Mouse (Mus musculus) thymus, adult 2 months (tissue): Measurements from ENCODE around the gene Hoxc11. TPM values are rescaled to one million over a fixed set of nuclear protein-coding genes. Genes with fewer than 3 reads are reported as not detected.

Source experiments
- DNase-seq: peaks from one replicate; pipeline ENCODE4 v3.0.0; 2021
- H3K27ac ChIP-seq: fragments of 200-500 bp; 2 replicates; pipeline ENCODE4 v1.5.1; 2012; ENCODE audit warnings: low read length, control low read depth; ENCODE audit not compliant: control insufficient read depth, insufficient read depth
- H3K27me3 ChIP-seq: fragments of 200-500 bp; 2 replicates; pipeline ENCODE4 v1.6.1; 2012; ENCODE audit warnings: mild to moderate bottlenecking, low read length, moderate library complexity, mixed read lengths; ENCODE audit not compliant: control insufficient read depth, insufficient read depth
- H3K36me3 ChIP-seq: fragments of 200-500 bp; 2 replicates; pipeline ENCODE4 v1.6.1; 2012; ENCODE audit warnings: mild to moderate bottlenecking, low read length, moderate library complexity; ENCODE audit not compliant: control insufficient read depth, insufficient read depth
- H3K4me1 ChIP-seq: fragments of 200-500 bp; replicated peaks from 2 replicates; pipeline ENCODE4 v1.6.1; 2012; ENCODE audit warnings: low read length; ENCODE audit not compliant: control insufficient read depth, insufficient read depth
- H3K4me3 ChIP-seq: fragments of 200-500 bp; 2 replicates; pipeline ENCODE4 v1.5.1; 2012; ENCODE audit warnings: mild to moderate bottlenecking, low read length, control low read depth, moderate library complexity; ENCODE audit not compliant: control insufficient read depth, insufficient read depth
- CTCF ChIP-seq: fragments of 200-500 bp; IDR thresholded peaks from 2 replicates; pipeline ENCODE4 v1.5.1; 2012; ENCODE audit warnings: mild to moderate bottlenecking, control low read depth, low read length, moderate library complexity, borderline replicate concordance; ENCODE audit not compliant: control insufficient read depth, poor library complexity, insufficient read depth; ENCODE audit errors: extremely low read depth
- POLR2A ChIP-seq: fragments of 200-500 bp; IDR thresholded peaks from 2 replicates; pipeline ENCODE4 v1.6.1; 2012; ENCODE audit warnings: mild to moderate bottlenecking, low read length, control low read depth, moderate library complexity; ENCODE audit not compliant: control insufficient read depth, poor library complexity, insufficient read depth; ENCODE audit errors: extremely low read depth
- WGBS: fragments of 180-500 bp; shearing (Covaris S2); methylation state at CpG from one replicate; pipeline ENCODE4 v1.1.7; 2018; 5-methylcytosine and 5-hydroxymethylcytosine counted together
- polyA plus RNA-seq: library from polyadenylated mRNA; depleted of rRNA; stranded (reverse); fragments of >200 nt; gene quantifications from 2 replicates; pipeline ENCODE4 v1.2.3, GENCODE M21; 2012

The Hoxc11 gene
- polyA plus RNA-seq, 1 experiment: 0.66 TPM

- Histone ChIP-seq H3K27me3 (peaks cover 46% of the 10 kb centered on the region), H3K36me3 (no peaks in the 10 kb centered on the region), H3K4me1 (no peaks in the 10 kb centered on the region), H3K4me3 (no peak overlapping the region), H3K27ac (no peak overlapping the region)
- WGBS: 15% methylated on average over 9 of the region's 9 CpGs
- no peak for DNase-seq
- TF ChIP-seq CTCF: no peak
- no peak for TF ChIP-seq POLR2A
Observed at GRCm38 (mm10) chr15:102947276-102947675, 7.0 kb upstream of the Hoxc11 start.

GRCm38 (mm10) chr15:102948842-102949241 is 5.4 kb upstream of the Hoxc11 start:
- no peak overlapping the region for H3K27ac ChIP-seq
- H3K36me3 ChIP-seq: no peaks in the 10 kb centered on the region
- WGBS: 26% methylated on average over 2 of the region's 2 CpGs
- peaks cover 37% of the 10 kb centered on the region for H3K27me3 ChIP-seq
- no peak for DNase-seq
- H3K4me3 ChIP-seq: no peak overlapping the region
- TF ChIP-seq CTCF (no peak), POLR2A (no peak)
- no peaks in the 10 kb centered on the region for H3K4me1 ChIP-seq

GRCm38 (mm10) chr15:102949696-102950095 is 4.5 kb upstream of the Hoxc11 start:
- H3K36me3 ChIP-seq: no peaks in the 10 kb centered on the region
- DNase-seq: no peak
- TF ChIP-seq POLR2A (no peak), CTCF (no peak)
- no peak overlapping the region for H3K27ac ChIP-seq
- no peaks in the 10 kb centered on the region for H3K4me1 ChIP-seq
- no peak overlapping the region for H3K4me3 ChIP-seq
- peaks cover 36% of the 10 kb centered on the region for H3K27me3 ChIP-seq
- WGBS: 5% methylated on average over 20 of the region's 20 CpGs

GRCm38 (mm10) chr15:102950877-102951276 is 3.4 kb upstream of the Hoxc11 start:
- no peaks in the 10 kb centered on the region for H3K4me1 ChIP-seq
- H3K27ac ChIP-seq: no peak overlapping the region
- 20% methylated on average over 2 of the region's 2 CpGs for WGBS
- H3K27me3 ChIP-seq: peaks cover 38% of the 10 kb centered on the region
- TF ChIP-seq CTCF (no peak), POLR2A (no peak)
- H3K4me3 ChIP-seq: no peak overlapping the region
- DNase-seq: no peak
- H3K36me3 ChIP-seq: no peaks in the 10 kb centered on the region

DNA sequence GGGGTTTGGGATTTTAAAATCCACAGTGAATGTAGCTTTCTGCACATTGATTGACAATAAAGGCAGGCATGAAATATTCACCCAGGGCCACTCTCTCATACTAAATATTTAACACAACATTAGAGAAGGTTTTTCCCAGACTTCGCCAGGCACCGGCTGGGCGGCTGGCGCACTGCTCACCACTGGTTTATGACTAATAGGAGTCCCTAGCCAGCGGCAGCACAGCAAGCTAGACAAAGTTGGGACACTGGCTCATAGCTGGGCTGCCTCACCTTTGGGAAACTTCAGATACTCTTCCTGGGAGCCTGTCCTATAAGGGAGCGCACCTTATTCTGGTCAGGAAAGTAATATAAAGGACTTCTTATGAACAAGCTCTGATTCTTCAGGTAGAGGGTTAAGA is 666 bp upstream of the Hoxc11 start:
- Histone ChIP-seq H3K36me3 (no peaks in the 10 kb centered on the region), H3K27me3 (peaks cover 48% of the 10 kb centered on the region), H3K27ac (no peak overlapping the region), H3K4me3 (no peak overlapping the region), H3K4me1 (no peaks in the 10 kb centered on the region)
- no peak for DNase-seq
- 37% methylated on average over 6 of the region's 6 CpGs for WGBS
- no peak for TF ChIP-seq CTCF
- TF ChIP-seq POLR2A: no peak

DNA sequence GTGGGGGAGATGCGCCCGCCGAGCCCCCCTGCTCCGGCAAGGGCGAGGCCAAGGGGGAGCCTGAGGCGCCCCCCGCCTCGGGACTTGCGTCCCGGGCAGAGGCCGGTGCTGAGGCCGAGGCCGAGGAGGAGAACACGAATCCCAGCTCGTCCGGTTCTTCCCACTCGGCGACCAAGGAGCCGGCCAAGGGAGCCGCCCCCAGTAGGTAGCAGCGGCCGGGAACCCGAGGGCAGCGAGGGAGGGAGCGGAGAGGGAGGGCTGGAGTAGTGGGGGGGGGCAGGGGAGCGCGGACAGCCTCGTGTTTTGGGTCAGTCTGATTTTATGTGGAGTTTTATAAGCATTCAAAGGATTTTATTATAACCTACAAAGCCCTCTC is 768 bp downstream of the Hoxc11 start:
- Histone ChIP-seq H3K27ac (no peak overlapping the region), H3K4me3 (no peak overlapping the region), H3K4me1 (no peaks in the 10 kb centered on the region), H3K27me3 (peaks cover 43% of the 10 kb centered on the region), H3K36me3 (no peaks in the 10 kb centered on the region)
- TF ChIP-seq CTCF (no peak), POLR2A (no peak)
- no peak for DNase-seq
- WGBS: 6% methylated on average over 28 of the region's 28 CpGs

DNA sequence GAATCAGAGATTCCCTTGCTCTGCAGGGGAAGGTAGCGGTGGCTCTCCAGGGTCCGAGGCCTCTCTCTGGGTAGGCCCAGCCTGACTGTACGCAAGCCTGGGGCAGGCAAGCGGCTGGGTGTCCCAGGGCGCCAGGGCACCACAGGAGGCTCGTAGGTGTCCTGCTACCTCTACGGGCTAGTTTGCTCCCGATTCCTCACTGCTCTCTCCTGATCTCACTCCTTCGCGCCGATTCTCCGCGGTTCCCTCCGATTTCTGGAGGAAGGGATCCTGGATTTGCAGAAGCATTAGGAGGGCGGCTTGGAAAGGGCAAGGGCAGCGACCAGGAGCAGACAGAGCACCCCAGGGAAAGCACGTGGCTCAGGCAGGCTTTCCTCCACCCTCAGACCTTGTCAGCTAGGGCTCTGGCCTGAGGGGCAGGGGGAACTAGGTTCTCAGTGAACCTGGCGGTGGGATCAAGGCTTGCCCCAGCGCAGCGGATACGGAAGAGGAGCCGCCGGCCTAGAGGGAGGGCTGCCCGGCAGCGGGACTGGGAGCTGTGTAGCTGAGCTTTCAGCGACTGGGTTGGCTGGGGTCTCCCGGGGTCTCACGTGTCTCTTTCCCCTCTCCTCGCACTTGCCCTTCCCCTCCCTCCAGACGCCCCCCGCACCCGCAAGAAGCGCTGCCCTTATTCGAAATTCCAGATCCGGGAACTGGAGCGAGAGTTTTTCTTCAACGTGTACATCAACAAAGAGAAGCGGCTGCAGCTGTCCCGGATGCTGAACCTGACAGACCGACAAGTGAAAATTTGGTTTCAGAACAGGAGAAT is 1.8 kb downstream of the Hoxc11 start:
- H3K27me3 ChIP-seq: peaks cover 40% of the 10 kb centered on the region
- DNase-seq: no peak
- no peak overlapping the region for H3K27ac ChIP-seq
- 5% methylated on average over 40 of the region's 40 CpGs for WGBS
- no peaks in the 10 kb centered on the region for H3K36me3 ChIP-seq
- TF ChIP-seq CTCF (no peak), POLR2A (no peak)
- H3K4me1 ChIP-seq: no peaks in the 10 kb centered on the region
- no peak overlapping the region for H3K4me3 ChIP-seq
